Mouse (Mus musculus) stomach, embryonic 14.5 days (tissue): Measurements from ENCODE around the gene Klhl24. TPM values are rescaled to one million over a fixed set of nuclear protein-coding genes. Genes with fewer than 3 reads are reported as not detected.

ENCODE experiments used
- ATAC-seq: fragments of 200-750 bp; cut with Nextera tagmentation; 2 replicates; pipeline ENCODE4 v1.8.0; 2017; ENCODE audit warnings: low read depth, moderate TSS enrichment; ENCODE audit not compliant: insufficient number of reproducible peaks, insufficient read depth, low FRiP score
- H3K27ac ChIP-seq: fragments of 300-500 bp; sonication (generic); 2 replicates; pipeline ENCODE4 v1.5.1; 2014; ENCODE audit warnings: mild to moderate bottlenecking, low read length, moderate library complexity, mixed read lengths
- H3K27me3 ChIP-seq: fragments of 300-500 bp; sonication (generic); 2 replicates; pipeline ENCODE4 v1.6.1; 2014; ENCODE audit warnings: low read length, control low read depth, mixed read lengths; ENCODE audit not compliant: control insufficient read depth, insufficient read depth
- H3K36me3 ChIP-seq: fragments of 300-500 bp; sonication (generic); 2 replicates; pipeline ENCODE4 v1.6.1; 2014; ENCODE audit warnings: mild to moderate bottlenecking, control low read depth, low read length, moderate library complexity, mixed read lengths; ENCODE audit not compliant: control insufficient read depth, insufficient read depth
- H3K4me1 ChIP-seq: fragments of 300-500 bp; sonication (generic); 2 replicates; pipeline ENCODE4 v1.6.1; 2014; ENCODE audit warnings: low read length, control low read depth, mixed read lengths; ENCODE audit not compliant: control insufficient read depth, insufficient read depth
- H3K4me2 ChIP-seq: fragments of 300-500 bp; sonication (generic); replicated peaks from 2 replicates; pipeline ENCODE4 v1.6.1; 2014; ENCODE audit warnings: low read depth, low read length, control low read depth
- H3K4me3 ChIP-seq: fragments of 300-500 bp; sonication (generic); 2 replicates; pipeline ENCODE4 v1.5.1; 2014; ENCODE audit warnings: low read depth, low read length, control low read depth
- H3K9ac ChIP-seq: fragments of 300-500 bp; sonication (generic); replicated peaks from 2 replicates; pipeline ENCODE4 v1.6.1; 2014; ENCODE audit warnings: low read depth, mild to moderate bottlenecking, control low read depth, low read length, moderate library complexity, mixed read lengths
- H3K9me3 ChIP-seq: fragments of 300-500 bp; sonication (generic); 2 replicates; pipeline ENCODE4 v1.6.1; 2016; ENCODE audit warnings: low read depth, low read length, control low read depth; ENCODE audit not compliant: control insufficient read depth
- WGBS: fragments of 180-500 bp; shearing (Covaris S2); extraction: QIAGEN DNeasy Blood & Tissue Kit; methylation state at CpG from one replicate; pipeline ENCODE4 v1.1.7; 2014; 5-methylcytosine and 5-hydroxymethylcytosine counted together
- polyA plus RNA-seq: library from polyadenylated mRNA; unstranded; fragments of >200 nt; fragmentation: Nextera tagmentation; extraction: Ambion mirVana; gene quantifications from 2 replicates; pipeline ENCODE4 v1.2.1, GENCODE M21; 2014

The Klhl24 gene
- 28.9 and 32.6 TPM in 2 replicates for polyA plus RNA-seq

- H3K4me2 ChIP-seq, result peak within 1 kb of the TSS; percentile 43
- WGBS, result 1% methylated on average over 29 of the region's 29 CpGs
- H3K4me1 ChIP-seq, result no peaks in the 10 kb centered on the region
- H3K27me3 ChIP-seq, result no peaks in the 10 kb centered on the region
- no peaks in the 10 kb centered on the region for H3K9me3 ChIP-seq
- H3K36me3 ChIP-seq, result no peaks in the 10 kb centered on the region
- H3K9ac ChIP-seq, result peak within 1 kb of the TSS; percentile 60
- peak within 1 kb of the TSS; percentile 59 for H3K4me3 ChIP-seq
- H3K27ac ChIP-seq, result peak within 1 kb of the TSS; percentile 90
- ATAC-seq, result peak; percentile 93
Observed at GRCm38 (mm10) chr16:20097069-20097710, at the start of gene Klhl24. Gene Klhl24, plus strand, starts transcription at chr16:20097542.

GRCm38 (mm10) chr16:20052655-20053054 lies 44.7 kb upstream of the Klhl24 start:
- H3K4me3 ChIP-seq, result no peak overlapping the region
- no peaks in the 10 kb centered on the region for H3K4me1 ChIP-seq
- H3K9me3 ChIP-seq, result no peaks in the 10 kb centered on the region
- 85% methylated on average over 3 of the region's 3 CpGs for WGBS
- no peak overlapping the region for H3K4me2 ChIP-seq
- H3K27me3 ChIP-seq, result no peaks in the 10 kb centered on the region
- no peak overlapping the region for H3K9ac ChIP-seq
- H3K27ac ChIP-seq, result no peak overlapping the region
- no peak for ATAC-seq
- no peaks in the 10 kb centered on the region for H3K36me3 ChIP-seq

- H3K9me3 ChIP-seq, result no peaks in the 10 kb centered on the region
- H3K9ac ChIP-seq, result no peak overlapping the region
- H3K36me3 ChIP-seq, result no peaks in the 10 kb centered on the region
- no peaks in the 10 kb centered on the region for H3K4me1 ChIP-seq
- 0 out of 2 replicates have a peak, but pooled peaks have one; percentile 42 for ATAC-seq
- H3K27ac ChIP-seq, result no peak overlapping the region
- H3K4me3 ChIP-seq, result no peak overlapping the region
- no peak overlapping the region for H3K4me2 ChIP-seq
- 28% methylated on average over 1 of the region's 1 CpGs for WGBS
- no peaks in the 10 kb centered on the region for H3K27me3 ChIP-seq
Observed at GRCm38 (mm10) chr16:20072770-20073169, 24.6 kb upstream of the Klhl24 start.

- ATAC-seq, result no peak
- no peak overlapping the region for H3K27ac ChIP-seq
- no peaks in the 10 kb centered on the region for H3K27me3 ChIP-seq
- H3K9me3 ChIP-seq, result no peaks in the 10 kb centered on the region
- H3K9ac ChIP-seq, result no peak overlapping the region
- H3K4me2 ChIP-seq, result no peak overlapping the region
- no peaks in the 10 kb centered on the region for H3K36me3 ChIP-seq
- H3K4me3 ChIP-seq, result no peak overlapping the region
- no peaks in the 10 kb centered on the region for H3K4me1 ChIP-seq
- WGBS, result 80% methylated on average over 1 of the region's 1 CpGs
Observed at GRCm38 (mm10) chr16:20076675-20077074, 20.7 kb upstream of the Klhl24 start.

- no peaks in the 10 kb centered on the region for H3K27me3 ChIP-seq
- H3K9me3 ChIP-seq, result no peaks in the 10 kb centered on the region
- no peak overlapping the region for H3K4me3 ChIP-seq
- H3K9ac ChIP-seq, result no peak overlapping the region
- 85% methylated on average over 3 of the region's 3 CpGs for WGBS
- no peaks in the 10 kb centered on the region for H3K36me3 ChIP-seq
- H3K4me1 ChIP-seq, result no peaks in the 10 kb centered on the region
- no peak overlapping the region for H3K27ac ChIP-seq
- H3K4me2 ChIP-seq, result no peak overlapping the region
- ATAC-seq, result no peak
Observed at GRCm38 (mm10) chr16:20080271-20080670, 17.1 kb upstream of the Klhl24 start.

GRCm38 (mm10) chr16:20084623-20085022 lies 12.7 kb upstream of the Klhl24 start:
- no peak for ATAC-seq
- H3K9ac ChIP-seq, result no peak overlapping the region
- no peaks in the 10 kb centered on the region for H3K36me3 ChIP-seq
- no peaks in the 10 kb centered on the region for H3K27me3 ChIP-seq
- no peak overlapping the region for H3K4me2 ChIP-seq
- H3K4me3 ChIP-seq, result no peak overlapping the region
- 85% methylated on average over 1 of the region's 1 CpGs for WGBS
- H3K4me1 ChIP-seq, result no peaks in the 10 kb centered on the region
- no peak overlapping the region for H3K27ac ChIP-seq
- H3K9me3 ChIP-seq, result no peaks in the 10 kb centered on the region

- Histone ChIP-seq H3K9me3 (no peaks in the 10 kb centered on the region), H3K27ac (no peak overlapping the region), H3K27me3 (no peaks in the 10 kb centered on the region), H3K4me1 (no peaks in the 10 kb centered on the region), H3K4me3 (no peak overlapping the region), H3K36me3 (no peaks in the 10 kb centered on the region), H3K4me2 (no peak overlapping the region), H3K9ac (no peak overlapping the region)
- ATAC-seq, result no peak
- 90% methylated on average over 5 of the region's 5 CpGs for WGBS
Observed at GRCm38 (mm10) chr16:20085250-20085905, 12.0 kb upstream of the Klhl24 start.

GRCm38 (mm10) chr16:20086976-20087375 lies 10.4 kb upstream of the Klhl24 start:
- Histone ChIP-seq H3K4me1 (no peaks in the 10 kb centered on the region; the same call in 1 of the 2 replicates), H3K36me3 (no peaks in the 10 kb centered on the region), H3K4me2 (no peak overlapping the region), H3K9me3 (no peaks in the 10 kb centered on the region), H3K27ac (no peak overlapping the region), H3K27me3 (no peaks in the 10 kb centered on the region), H3K9ac (no peak overlapping the region), H3K4me3 (no peak overlapping the region)
- WGBS, result 78% methylated on average over 5 of the region's 5 CpGs
- no peak for ATAC-seq
